Mouse (Mus musculus): ENCODE data around the gene Adamts17.

Adamts17 gene

DNA sequence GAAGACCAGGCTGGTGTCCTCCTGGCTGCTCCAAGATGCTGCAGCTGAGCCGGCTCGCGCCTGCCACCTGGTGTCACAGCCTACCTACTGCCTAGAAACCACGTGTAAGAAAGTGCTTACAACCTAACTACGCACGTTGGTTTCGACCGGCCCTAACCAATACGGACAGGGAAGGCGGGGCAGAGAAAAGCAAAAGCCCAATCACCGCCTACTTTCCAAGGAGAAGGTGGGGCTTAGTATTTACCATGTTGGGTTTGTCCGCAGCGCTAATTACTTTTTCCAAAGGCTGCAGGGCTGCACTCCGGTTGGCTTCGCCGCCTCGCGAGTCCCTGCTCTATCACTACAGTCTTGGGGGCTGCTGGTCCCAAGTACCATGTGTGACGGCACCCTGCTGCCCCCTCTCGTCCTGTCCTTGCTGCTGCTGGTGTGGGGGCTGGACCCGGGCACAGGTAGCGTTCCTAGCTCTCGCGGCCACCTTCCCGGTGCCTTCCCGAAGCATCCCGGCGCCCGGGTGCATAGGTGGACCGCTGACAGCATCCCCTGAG is at the start of gene Adamts17:
TSS of gene Adamts17 (plus strand) at position 273 of the 545 bp plus-strand sequence.
- peak; percentile 75 for DNase-seq (ENCODE audit: extremely low read depth, low read depth, low spot score)

DNA sequence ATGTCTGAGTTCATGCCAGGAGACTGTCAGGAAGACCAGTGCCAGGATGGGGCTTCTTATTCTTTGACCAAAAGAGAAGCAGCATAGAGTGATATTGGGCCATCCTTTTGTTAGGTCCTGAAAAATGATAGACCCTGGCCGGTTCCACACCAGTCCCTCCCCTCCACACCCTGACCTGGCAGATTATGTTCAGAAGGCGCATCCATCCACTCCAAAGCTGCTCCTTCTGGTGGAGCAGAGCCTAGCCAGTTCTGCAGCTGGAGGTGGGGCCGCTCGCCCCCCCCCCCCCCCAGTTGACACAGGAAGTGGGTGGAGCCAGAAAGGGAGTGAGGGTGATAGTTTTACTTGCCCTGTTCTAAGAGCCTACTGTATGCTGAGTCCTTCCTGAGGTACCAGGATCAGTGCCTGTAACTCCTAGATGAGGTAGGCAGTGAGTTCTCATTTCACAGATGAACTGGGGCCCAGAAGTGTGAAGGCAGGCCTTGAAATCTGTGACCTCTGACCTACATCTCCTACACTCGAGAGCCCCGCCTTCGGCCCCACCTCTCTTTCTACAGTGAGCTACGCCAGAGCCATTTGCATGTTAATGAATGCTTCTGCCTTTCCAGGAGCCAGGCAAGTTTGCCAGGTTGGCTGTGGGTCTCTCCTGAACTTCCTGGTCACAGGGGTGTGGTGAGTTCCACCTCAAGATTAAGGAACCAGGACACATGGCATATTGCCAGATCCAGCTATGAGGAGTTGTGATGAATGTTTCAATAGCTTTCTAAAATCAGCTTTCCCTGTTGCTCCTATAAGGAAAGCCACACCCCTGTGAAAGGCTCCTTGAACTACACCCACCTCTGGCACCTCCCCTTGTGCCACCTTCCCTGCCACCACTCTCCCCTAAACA is 49.4 kb upstream of the Adamts17 start:
- peak; percentile 57 for DNase-seq (ENCODE audit: extremely low read depth, low read depth, low spot score)

DNA sequence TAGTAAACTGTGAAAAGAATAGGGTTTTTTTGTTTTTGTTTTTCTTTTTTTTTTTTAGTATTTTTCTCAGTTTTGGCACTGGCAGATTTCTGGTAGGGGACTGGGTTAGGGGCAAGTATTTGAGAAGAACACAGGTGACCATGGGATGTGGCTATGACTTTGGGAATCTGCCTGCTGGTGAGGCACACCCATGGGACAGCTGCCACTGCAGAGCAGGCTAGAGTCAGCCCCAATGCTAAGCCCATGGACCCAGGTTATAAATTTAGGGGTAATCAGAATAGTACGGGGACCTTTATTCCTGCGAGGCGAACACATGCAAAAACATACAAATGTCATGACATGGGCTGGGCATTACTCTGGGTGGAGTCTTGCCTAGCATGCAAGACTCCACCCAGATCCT is 48.5 kb upstream of the Adamts17 start:
- no peak for DNase-seq (ENCODE audit: extremely low read depth, low read depth, low spot score)

DNA sequence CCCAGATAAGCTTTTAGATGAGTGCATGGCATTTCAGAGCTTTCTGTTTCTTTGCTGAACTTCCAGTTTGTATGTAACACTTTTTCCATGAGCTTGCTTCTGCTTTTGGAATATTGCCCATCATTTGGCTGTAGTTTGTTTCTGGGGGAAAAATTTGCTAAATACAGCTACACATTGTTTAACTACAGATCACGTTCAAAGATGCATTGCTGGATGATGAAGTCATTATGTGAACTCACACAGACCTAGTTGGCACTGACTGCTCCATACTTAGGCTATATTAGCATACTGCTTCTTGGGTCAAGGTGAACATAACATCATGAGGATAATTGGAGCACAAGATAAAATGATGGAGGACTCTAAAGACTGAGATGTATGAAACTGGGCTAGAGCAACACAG is 42.6 kb upstream of the Adamts17 start:
- no peak for DNase-seq (ENCODE audit: extremely low read depth, low read depth, low spot score)

GRCm38 (mm10) chr7:66797345-66797744 is 42.2 kb upstream of the Adamts17 start:
- DNase-seq (ENCODE audit: extremely low read depth, low read depth, low spot score), result no peak

GRCm38 (mm10) chr7:66798826-66799225 is 40.7 kb upstream of the Adamts17 start:
- no peak for DNase-seq (ENCODE audit: extremely low read depth, low read depth, low spot score)

DNA sequence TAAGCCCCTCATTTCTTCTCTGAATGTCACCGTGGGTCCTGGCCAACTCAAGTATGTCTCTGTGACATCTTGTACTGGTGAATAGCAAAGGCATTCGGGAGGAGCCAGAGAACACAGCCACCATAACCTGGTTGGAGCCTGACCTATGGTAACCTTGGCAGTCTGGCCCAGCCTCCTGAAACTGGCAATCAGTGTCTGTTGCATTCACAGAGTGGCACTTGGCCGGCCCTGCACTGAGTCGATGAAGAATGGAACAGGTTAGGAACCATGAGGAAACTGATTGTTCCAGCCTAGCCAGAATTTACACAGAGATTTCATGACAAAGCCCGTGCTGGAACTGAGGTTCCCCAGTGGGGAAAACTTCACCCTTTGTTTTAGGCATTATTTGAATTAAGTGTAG is 38.8 kb upstream of the Adamts17 start:
- no peak for DNase-seq (ENCODE audit: extremely low read depth, low read depth, low spot score)

GRCm38 (mm10) chr7:66801785-66802184 is 37.8 kb upstream of the Adamts17 start:
- peak; percentile 40 for DNase-seq (ENCODE audit: extremely low read depth, low read depth, low spot score)

- no peak for DNase-seq (ENCODE audit: extremely low read depth, low read depth, low spot score)
These were observed 35.7 kb upstream of the Adamts17 start for GRCm38 (mm10) chr7:66803798-66804197.

- DNase-seq (ENCODE audit: extremely low read depth, low read depth, low spot score), result no peak
These were observed 32.7 kb upstream of the Adamts17 start for GRCm38 (mm10) chr7:66806801-66807200.

DNA sequence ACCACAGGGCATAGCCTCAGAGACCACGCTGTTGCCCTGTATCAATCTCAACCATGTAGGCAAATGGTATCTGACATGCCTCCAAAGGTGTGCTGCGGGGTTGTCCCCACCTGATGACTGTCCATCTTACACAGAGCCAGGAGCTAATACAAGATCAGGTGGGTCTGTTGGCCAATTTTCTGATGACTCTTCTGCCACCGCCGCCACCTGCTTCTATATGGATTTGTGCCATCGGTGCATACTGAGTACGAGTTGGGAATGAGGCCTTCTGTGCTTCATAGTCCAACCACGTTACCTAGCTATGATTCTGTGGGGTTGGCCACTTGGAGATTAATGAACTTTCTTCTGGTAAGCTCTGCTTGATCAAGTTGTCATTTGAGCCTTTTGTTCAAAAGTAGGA is 29.1 kb upstream of the Adamts17 start:
- DNase-seq (ENCODE audit: extremely low read depth, low read depth, low spot score), result no peak

DNA sequence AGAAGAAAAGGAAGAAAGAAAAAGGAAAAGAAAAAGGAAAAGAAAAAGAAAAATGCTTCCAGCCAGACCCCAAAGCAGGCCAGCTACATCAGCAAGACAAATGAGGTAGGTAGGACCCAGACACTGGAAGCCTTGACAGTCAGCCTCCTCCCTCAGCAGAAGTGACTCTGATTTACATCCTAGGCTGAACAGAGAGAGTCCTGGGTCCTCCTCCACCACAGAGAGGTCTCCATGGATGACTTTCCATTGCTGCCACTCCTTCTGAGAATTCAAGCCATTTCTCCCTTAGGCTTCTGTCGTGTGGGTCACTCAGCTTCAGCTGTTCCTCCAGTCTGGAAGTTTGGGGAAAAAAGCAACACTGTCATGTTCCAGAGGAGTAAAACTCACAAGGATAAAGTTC is 28.2 kb upstream of the Adamts17 start:
- DNase-seq (ENCODE audit: extremely low read depth, low read depth, low spot score), result no peak

DNA sequence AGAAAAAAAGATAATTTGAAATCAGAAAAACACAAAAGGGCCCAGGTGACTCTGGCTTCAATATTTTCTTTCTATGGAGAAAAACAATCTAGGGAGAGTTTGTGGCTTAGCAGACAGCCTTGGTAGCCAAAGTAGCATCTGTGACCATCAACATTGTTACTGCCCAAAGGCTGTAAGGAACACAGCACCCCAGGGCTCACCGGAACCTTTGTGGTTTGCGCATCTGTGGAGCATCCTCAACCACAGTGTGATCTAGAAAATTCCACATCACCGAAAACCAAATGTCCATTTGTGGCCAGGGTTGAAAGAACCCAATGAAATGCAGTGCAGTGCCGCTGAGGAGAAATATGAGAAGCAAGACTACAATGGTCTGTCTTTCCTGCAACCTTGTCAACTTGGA is 27.2 kb upstream of the Adamts17 start:
- no peak for DNase-seq (ENCODE audit: extremely low read depth, low read depth, low spot score)

DNA sequence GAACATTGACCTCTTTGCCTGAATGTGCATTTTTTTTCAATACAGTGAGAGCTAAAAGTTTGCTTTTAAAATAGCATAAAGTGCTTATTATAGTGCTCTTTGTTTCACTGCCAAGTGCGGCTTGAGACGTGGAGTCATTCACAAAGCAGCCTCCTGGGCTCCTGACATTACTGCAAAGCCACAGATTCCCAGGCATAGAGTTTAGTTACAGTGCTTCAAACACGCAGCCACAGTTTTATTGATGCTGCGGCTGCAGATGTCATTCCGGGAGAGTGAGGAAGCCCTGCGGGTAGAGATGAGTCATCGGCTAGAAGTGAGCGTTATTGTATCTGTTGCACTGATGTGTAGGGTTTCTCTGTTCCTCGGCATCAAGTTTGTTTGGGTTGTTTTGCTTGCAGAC is 26.8 kb upstream of the Adamts17 start:
- DNase-seq (ENCODE audit: extremely low read depth, low read depth, low spot score), result no peak

GRCm38 (mm10) chr7:66813172-66813571 is 26.4 kb upstream of the Adamts17 start:
- no peak for DNase-seq (ENCODE audit: extremely low read depth, low read depth, low spot score)

DNA sequence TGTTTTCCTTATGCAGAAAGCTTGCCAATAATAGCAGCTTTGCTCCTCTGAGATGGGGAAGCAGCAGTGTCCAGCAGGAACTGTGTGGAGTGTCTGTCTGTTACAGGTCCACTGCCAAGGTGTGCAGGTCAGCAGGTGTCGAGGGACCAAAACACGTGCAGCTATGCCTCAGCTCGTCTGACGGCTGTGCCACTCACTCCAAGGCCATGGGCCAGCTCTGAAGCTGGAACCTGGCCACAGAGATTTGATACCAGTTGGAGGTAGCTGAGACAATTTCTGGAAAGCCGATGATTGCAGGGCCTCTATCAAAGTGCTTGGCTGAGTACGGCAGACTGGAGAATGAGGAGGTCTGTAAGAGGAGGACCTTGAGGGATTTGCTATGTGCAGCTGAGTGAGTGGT is 24.0 kb upstream of the Adamts17 start:
- no peak for DNase-seq (ENCODE audit: extremely low read depth, low read depth, low spot score)

DNA sequence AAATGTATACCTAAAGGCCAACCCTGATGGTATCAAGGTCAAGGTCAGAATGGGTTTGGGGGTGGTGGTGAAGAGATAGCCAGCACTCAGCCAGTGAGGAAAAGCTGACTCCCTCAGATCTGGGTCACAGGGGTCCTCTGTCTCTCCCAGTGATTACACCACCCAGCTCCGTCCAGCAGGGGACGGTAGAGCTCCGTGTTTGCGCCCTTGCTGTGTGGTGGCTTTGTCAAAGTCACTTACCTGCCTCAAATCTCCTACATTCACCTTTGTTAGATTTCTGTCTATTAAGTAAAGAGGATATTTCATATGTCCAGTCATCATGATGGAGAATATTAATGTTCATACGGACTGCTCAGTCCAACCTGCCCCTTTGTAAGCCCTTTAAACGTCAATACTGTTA is 19.5 kb upstream of the Adamts17 start:
- DNase-seq (ENCODE audit: extremely low read depth, low read depth, low spot score), result no peak

- no peak for DNase-seq (ENCODE audit: extremely low read depth, low read depth, low spot score)
These were observed 8.7 kb upstream of the Adamts17 start for GRCm38 (mm10) chr7:66830803-66831202.

DNA sequence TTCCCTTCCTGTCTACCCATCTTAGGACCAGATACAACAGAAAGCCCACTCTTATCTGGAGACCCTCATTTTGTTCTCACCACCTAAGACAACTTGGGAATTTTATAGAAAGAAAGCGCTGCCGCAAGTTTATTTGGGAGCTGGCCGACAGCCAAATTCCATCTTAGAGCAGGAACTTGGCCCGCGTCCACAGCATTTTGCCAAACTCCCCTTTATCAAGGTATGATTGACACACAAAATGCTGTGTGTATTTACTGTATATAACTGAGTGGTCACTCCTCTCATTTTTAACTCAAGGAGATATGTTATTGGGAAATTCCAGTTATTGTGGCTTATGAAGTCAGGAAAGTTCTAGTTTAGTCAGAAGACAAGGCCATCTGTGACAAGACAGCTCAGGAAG is 8.2 kb upstream of the Adamts17 start:
- DNase-seq (ENCODE audit: extremely low read depth, low read depth, low spot score), result no peak

DNA sequence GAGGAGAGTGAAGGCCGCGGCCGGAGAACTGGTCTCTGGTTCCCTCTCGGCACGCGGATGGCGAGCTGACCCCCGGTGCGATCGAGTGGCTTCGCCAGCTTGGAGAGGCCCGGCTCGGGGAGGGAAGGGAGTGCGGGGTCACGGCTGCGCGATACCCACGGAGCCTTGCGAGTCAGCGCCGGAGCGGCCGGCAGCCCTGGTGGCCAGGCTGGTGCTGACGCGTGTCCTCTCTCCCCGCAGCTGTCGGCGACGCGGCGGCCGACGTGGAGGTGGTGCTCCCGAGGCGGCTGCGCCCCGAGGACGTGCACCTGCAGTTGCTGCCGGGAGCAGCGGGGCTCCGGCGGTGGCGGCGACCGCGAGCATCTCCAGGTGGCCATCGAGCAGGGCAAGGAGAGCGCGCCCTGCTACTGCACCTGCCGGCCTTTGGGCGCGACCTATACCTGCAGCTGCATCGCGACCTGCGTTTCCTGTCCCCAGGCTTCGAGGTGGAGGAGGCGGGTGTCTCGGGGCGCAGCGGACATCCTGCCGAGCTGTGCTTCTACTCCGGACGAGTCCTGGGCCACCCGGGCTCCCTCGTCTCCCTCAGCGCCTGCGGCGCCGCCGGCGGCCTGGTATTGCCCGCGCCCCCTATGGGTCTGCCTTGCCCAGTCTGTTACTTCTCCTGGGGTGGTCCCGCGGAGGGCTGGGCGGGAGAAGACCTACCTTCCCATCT is 629 bp downstream of the Adamts17 start:
- no peak for DNase-seq (ENCODE audit: extremely low read depth, low read depth, low spot score)

DNA sequence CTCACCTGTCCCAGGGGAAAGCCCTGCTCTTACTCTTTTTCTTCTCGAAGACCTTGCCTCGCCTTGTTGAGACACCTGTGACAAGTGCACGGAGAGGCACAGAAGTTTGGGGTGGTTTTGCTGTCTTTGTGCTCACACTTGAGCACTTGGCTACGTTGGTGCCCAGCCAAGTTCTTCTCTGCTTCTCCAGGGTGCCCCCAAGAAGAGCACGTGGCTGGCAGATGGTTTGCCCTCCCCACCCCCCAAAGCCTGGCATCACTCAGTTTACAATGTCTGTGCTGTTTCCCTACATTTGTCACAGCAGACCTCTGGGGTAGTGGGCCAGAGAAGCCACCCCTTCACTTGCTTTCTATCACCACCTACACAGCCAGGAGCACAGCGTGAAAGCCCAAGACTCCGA is 1.6 kb downstream of the Adamts17 start:
- no peak for DNase-seq (ENCODE audit: extremely low read depth, low read depth, low spot score)

GRCm38 (mm10) chr7:66842021-66842420 is 2.5 kb downstream of the Adamts17 start:
- DNase-seq (ENCODE audit: extremely low read depth, low read depth, low spot score), result no peak

Data from fat pad, adult 2 months (tissue).